Mouse (Mus musculus): ENCODE results near the gene 1700018B08Rik.

The 1700018B08Rik gene

DNA sequence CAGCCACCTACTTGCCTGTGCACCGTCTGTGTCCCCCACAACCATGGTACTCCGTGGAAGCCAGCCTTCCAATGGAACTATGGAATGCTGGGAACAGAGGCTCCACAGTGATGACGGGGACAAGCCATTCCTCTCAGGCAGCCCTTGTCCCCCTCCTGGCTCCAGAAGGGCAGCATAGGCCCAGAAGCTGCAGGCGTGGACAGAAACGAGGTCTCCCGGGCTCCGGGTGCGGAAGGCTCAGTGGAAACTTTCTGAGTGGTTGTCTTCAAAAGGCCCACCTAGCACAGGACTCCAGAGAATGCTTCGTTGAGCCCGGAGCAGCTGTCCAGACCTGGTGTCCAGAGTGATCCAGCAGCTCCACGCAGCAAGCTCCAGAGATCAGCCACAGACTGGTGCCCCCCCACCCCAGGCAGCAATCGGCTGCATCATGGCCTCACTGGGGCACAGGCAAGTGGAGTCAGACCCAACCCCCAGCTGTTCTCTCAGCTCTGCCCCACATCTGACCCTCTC lies at the start of gene 1700018B08Rik:
Gene 1700018B08Rik (minus strand): TSS at position 45 of the 510 bp plus-strand sequence.
- no peak for DNase-seq (ENCODE audit: extremely low read depth, insufficient read length, low spot score)

DNA sequence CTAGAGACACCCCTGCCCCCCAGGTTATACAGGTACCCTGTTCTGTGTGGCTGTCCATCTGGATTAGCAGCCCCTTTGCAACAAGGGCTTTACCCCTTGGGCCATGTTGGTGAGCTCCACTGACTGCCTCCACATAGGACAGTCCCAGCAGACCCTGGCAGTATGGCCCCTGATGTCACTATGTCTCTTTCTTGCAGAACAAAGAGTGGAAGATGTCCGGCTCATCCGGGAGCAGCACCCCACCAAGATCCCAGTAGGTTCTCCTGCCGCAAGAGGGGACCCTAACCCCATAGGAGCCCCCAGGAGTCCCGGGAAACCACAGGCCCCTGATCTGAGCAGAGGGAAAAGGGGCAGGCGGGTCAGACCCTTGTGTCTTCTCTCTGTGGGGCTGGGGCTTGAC lies 49.2 kb upstream of the 1700018B08Rik start:
- DNase-seq (ENCODE audit: extremely low read depth, insufficient read length, low spot score): no peak

DNA sequence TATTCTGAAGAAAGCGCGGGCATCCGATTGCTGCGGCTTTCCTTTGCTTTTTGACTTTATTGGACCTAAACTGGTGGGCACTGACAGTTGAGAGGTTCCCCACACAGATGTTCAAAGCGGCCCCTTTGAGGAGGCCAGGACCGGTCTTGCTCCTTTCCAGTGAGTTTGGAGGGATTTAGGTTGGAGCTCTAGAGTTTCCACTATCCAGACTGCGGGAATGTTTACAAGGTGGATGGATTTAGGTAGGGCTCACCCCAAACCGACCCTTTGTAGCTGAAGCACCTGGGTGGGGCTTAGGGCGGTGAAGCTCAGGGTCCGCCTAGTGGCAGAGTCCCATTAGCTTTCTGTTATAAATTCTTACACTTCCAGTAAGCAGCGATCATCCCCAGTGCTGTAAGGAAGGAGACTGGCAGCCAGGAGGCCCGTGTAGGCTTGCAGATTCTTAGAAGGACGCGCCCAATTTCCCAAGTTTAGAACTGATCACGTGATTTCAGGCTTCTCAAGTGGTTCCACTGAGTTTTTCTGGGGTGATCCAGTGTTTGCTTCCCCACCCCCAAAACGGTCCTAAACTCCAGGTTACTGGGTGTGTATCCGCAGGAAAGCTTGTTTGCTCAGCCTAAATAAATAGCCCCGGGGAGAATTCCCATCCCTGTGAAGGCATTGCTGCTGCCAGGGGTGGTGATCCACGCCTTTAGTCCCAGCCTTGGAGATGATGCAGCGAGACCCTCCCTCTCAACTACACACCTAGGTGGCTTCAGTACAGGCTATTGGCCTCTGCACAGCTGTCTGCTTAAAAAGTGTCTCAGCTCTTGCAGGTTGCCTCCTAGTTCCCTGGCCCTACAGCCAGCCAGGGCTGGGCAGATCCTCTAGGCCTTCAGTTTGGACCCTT lies 47.3 kb upstream of the 1700018B08Rik start:
- DNase-seq (ENCODE audit: extremely low read depth, insufficient read length, low spot score): peak; percentile 46

DNA sequence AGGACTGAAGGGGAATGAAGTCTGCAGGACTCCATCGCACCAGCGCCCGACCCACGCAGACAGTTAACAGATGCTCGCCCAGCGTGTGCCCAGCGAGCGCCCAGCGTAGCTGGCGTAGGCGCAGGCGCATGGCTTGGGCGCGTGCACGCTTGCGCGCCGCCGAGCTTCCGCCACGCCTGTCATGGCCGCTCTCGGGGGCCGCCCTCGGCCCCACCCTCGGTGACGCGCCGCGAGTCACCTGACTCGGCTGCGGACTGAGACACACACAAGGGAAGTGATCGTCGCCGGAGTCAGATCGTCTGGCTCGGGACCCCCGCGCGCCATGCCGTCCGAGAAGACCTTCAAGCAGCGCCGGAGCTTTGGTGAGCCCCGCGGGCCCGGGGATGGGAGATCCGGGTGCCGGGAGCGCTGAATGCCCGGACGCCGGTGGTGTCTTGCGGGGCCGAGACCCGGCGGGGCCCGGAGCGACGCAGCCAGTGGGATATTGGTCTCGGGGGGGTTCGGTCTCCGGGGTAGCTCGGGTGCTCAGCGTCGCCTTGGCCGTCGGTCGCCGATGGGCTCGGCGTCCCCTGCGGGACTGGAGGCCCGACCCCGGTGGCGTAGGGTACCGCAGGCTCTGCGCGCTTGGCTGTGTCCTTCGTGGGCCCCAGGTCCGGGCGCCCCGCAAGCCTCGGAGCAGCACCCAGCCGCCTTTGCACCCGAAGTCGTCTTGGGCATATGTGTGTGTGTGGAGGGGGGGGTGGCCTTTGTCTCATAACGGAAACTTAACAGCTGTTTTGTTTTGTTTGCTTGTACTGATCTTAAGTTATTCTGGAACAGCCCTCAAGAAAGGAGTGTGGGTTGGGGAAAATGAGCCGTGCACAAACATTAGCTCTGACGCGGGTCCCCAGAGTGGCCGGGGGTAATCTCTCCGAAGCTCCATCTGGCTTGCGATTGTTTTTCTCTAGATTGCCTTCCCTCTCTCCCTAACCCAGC lies 46.4 kb upstream of the 1700018B08Rik start, which contains the start of gene Map1lc3b:
Gene Map1lc3b (plus strand): TSS at position 159 of the 975 bp plus-strand sequence.
- peak; percentile 94 for DNase-seq (ENCODE audit: extremely low read depth, insufficient read length, low spot score)

DNA sequence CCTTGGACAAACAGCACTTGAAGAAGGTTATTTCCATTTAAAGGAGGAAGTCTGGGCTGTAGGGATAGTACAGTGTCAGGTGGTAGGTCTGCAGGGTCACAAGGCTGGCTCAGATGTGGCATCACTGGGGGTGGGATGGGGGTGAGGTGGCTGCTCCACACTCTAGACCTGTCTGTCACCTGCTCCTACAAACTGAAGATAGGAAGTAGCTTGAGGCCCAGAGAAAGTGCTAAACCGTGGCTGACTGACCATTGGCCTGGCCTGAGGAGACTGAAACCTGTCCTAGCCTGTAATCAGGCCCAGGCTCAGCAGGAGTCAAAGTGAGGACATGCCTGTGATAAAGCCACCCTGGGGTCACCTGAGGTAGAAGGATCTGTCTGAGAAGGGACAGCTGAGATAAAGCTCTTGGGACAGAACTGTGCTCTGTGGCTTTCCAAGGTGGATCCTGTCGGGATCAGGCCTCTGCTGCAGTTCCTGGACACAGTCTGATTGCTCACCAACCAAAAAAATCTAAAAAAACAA lies 45.1 kb upstream of the 1700018B08Rik start:
- DNase-seq (ENCODE audit: extremely low read depth, insufficient read length, low spot score): no peak

DNA sequence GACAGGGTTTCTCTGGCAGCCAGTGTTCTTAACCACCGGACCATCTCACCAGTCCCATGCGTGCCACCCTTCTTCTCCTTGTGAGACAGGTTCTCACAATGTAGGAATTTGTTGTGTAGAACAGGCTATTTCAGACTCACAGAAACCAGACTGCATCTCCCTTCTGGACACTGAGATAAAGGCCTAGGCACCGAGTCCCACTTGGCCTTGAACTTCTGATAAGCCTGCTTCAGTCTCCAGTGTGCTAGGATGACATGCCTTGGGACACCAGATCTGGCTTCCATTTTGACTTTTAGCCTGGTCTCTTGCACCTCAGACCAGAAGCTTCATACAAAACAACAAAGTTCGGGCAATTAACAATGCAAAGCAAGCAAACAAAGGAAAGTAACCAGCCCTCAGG lies 44.6 kb upstream of the 1700018B08Rik start:
- DNase-seq (ENCODE audit: extremely low read depth, insufficient read length, low spot score): no peak

DNA sequence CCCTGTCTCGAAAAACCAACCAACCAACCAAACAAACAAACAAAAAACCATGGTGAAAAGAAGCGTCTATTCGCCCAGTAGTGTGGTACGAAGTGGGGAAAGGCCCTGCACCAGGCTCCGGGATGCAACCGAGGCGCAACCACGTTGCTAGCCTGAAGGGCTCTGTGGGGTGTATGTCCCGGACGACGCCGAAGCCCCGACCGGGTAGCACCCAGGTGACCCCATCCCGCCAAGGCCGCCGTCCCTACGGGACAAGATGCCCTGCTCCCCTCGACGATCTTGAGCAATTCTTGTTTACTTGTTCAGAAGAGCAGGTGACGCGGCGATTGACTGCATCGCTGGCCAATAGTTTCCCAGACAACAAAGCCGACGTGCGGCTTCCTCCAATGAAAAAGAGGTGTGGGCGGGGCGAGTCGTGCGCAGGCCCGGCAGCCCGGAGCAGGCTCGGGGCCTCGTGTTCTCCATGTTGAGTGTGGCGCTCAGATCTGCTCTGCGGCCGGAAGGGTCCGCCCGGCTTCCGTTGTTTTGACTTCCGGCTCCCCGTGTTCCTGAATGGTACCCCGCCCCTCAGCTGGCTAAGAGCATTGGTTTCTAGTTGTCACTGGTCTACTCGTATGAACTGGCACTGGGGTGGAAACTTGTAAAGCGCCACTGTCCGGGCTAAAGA lies 41.2 kb upstream of the 1700018B08Rik start:
- DNase-seq (ENCODE audit: extremely low read depth, insufficient read length, low spot score): peak; percentile 99

DNA sequence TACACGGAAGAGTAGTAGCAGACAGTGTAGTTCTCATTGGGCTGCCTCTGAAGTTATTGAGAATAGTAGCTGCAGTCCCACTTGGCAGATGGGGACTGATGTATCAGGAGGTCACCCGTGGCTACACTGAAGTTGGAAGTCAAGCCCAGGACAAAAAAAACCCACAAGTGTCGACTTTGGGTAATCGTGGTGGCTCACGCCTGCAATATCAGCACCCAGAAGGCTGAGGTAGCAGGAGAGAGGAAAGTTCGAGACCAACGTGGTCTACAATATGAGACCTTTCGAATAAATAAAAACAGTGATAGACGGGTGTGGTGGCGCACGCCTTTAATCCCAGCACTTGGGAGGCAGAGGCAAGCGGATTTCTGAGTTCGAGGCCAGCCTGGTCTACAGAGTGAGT lies 40.6 kb upstream of the 1700018B08Rik start:
- no peak for DNase-seq (ENCODE audit: extremely low read depth, insufficient read length, low spot score)

DNA sequence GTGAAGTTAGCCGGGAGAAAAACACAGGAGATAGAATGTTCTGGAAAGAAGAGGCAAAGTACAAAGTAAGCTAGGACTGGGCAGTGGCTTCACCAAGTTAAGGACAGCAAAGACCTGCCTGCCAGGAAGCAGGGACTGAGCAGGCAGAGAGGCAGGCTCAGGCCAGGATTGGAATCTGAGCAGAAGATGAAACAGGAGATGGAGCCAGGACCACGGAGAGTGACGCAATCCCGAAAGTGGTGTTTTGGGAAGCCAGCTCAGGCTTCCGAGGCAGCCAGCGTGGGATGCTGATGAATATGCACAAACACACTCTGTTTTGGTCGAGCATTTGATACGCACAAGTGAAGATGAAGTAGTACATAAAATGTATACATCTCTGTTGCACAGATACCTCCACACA lies 39.5 kb upstream of the 1700018B08Rik start:
- no peak for DNase-seq (ENCODE audit: extremely low read depth, insufficient read length, low spot score)

DNA sequence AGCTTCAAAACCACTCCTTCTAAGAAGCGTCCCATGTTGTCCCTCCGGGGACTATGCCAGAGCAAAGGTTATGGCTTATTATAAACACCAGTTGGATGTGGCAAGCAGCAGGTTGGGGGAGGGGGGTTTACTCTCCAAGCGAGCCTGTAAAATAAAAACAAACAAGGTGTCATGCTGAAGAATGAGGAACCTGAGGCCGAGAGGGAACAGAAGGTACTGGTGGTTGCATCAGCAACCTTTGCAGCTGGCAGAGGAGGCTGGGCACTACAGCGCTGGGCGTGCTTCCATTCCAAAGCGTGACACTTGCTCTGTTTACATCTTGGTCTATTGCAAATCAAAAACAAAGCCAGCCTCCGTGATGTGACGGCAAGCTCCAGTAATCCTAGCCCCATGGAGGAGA lies 36.3 kb upstream of the 1700018B08Rik start:
- DNase-seq (ENCODE audit: extremely low read depth, insufficient read length, low spot score): peak; percentile 43

DNA sequence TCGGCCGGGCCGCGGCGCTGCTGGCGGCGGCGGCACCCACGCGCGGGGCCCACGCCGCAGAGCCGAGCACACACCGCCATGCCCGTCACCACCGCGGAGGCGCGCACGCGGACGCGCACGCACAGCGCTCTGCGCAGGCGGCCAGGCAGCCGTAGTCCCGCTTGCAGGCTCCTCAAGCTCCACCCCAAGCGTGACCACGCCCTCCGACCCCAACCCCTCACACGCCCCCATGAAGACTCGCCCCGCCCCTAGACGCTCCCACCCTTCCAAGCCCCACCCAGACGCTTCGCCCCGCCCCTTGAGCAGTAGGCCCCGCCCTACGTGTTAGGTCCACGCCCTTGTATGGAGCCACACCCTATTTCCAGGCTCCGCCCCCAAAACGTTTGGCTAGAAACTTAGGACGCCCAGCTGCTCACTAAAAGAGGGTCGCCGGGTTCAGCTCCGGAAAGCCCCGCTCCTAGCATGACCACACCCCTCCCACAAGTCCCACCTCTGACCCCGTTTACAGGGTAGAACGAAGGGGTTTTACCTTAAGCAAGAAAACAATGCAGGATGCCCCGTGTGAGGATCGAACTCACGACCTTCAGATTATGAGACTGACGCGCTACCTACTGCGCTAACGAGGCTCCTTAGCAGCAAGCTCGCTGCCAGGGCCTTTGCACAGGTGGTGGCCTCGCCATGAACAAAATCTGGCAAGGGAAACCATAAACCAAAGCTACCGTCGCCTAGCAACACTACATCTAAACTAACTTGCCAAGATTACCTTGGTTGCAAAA lies 34.7 kb upstream of the 1700018B08Rik start, which contains the start of gene Fbxo31:
Gene Fbxo31 (minus strand): TSS at position 131 of the 776 bp plus-strand sequence.
- peak; percentile 84 for DNase-seq (ENCODE audit: extremely low read depth, insufficient read length, low spot score)

DNA sequence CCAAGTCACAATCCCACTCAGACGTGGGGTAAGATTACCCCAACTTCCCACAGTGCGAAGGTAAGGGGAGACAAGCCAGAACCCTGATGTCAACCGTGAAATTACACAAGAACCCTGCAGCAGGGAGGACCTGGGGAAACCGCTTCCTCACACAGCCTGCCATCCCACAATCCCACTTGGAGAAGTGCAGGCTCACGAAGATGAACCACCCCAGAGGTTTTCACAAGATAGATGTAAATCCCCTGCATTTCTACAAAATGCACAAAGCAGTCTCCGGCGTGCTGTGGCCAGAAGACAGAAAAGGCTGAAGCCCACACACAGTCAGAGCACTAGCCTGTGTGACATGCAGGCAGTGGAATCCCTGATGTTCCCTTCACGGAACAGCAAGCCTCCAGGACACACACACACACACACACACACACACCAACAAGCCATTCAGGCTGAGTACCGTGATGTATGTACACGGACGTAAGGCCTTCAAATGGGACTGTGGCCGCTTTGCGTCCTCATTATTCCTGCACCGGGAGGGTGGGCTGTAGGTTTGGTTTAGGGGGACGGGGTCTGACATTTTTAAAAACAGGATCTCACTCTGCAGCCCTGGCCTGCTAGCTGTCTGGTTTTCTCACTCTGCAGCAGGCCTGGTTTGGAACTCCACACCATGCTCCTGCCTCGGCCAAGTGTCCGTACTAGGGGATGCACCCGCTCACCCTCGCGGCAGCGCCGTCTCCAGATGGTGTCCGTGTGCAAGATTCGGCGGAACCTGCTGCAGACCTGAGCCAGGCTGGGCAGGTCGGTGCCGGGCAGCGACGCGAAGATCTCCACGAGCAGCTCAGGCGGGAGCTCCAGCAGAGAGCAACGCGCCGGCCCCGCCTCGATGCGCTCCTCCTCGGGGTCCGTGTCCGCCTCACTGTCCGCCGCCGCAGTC lies 33.9 kb upstream of the 1700018B08Rik start:
- no peak for DNase-seq (ENCODE audit: extremely low read depth, insufficient read length, low spot score)

DNA sequence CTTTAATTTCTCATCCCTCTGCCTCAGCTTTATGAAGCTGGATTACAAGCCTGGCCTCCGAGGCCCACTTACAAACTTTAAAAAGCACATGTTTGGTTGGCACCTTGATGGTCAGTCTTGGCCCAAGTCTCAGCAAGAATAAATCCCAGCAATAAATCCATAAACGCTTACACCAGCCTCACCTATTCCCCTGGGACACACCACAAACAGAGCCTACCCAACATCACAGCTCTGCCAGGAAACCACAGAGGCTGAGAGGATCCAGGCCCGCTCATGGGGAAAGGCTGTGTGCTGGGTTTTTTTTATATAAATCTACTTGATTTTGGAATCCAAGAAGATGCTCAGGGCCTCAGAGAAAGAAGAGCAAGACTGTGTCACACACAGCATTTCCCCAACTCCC lies 31.5 kb upstream of the 1700018B08Rik start:
- peak; percentile 62 for DNase-seq (ENCODE audit: extremely low read depth, insufficient read length, low spot score)

DNA sequence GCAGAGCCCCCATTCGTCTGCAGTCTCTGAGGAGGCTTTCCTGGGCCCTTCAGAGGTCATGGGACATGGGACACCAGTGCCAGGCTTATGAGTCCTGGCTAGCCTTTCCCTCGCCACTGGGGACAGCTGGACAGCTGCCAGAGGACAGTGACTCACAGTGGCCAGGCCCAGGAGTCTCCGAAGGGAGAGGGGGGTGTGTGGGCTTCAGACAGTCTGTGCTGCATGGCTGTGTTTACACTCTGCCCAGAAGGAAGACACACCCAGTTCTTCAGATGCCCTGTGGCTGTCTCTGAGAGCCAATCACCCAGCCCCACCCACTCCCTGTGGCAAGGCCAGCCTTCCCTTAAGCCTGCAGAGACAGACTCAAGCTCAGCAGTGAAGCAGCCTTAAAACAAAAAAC lies 29.2 kb upstream of the 1700018B08Rik start:
- DNase-seq (ENCODE audit: extremely low read depth, insufficient read length, low spot score): peak; percentile 95

DNA sequence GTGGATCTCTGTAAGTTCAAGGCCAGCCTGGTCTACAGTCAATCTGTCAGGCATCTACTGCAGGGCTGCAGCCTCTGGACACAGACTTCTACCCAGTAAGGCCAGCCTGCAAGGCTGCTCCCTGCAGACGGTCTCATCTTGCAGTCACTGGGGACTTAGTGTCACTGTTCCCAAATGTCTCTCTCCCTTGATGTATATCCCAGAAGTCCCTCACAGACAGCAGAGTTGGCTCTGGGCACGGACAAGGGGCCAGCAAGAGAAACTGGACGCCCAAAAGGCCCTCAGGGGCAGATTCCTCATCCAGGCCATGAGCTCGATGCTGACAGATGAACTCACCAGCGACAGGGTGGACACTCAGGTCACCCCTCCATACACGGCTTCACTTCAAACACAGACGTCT lies 28.0 kb upstream of the 1700018B08Rik start:
- no peak for DNase-seq (ENCODE audit: extremely low read depth, insufficient read length, low spot score)

DNA sequence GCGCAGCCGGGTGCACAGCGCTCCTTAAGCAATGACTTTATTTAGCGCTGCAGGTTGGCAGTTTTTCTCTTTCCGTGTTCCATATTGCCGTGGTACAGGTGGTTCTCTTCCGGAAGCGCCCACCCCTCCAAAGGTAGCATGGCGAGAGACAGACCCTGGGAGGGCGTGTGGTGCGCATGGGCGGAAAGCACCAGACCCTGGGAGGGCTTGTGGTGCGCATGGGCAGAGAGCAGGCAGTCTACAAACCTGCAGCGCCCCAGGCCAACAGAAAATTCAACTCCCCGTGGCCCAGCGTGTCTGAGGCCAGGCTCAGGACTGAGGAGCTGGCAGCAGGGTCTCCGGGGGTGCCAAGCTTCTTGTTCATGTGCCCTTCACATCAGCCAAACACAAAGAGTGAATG lies 26.7 kb upstream of the 1700018B08Rik start:
- no peak for DNase-seq (ENCODE audit: extremely low read depth, insufficient read length, low spot score)

DNA sequence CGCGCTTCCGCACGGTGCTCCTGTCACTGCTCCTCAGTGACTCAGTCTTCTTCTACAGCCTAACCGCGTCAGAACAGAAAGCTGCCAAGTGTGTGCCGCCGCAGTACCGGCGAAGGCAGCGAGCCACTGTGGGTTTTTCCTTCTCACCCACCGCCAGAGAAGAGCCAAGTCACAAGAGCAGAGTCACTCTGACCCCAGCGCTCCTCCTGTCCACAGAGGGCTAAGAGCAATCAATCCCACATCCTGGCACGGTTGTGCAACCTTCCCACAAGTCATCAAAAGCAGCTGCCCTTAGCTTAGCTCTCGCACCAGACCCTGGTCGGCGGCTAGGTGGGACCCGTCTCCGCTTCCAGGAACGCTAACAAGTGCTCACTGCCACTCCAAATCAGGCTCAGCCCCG lies 26.2 kb upstream of the 1700018B08Rik start:
- peak; percentile 94 for DNase-seq (ENCODE audit: extremely low read depth, insufficient read length, low spot score)

DNA sequence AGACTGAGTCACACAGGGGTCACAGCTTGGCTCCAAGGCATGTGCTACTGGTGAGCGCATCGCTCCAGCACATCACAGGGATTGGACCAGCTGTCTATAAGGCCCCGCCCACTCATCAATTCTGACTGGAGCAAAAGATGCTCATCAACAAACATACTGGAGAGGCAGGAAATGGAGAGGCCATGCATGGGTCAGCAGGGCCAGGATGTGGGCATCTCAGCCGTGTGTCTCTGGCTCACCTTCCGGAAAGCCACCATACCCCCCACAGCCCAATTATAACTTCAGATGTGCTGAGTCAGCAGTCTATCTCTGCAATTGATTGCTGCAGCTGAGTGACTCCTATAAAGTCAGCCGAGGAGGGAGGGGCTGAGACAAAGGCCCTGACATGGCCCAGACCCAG lies 24.2 kb upstream of the 1700018B08Rik start:
- DNase-seq (ENCODE audit: extremely low read depth, insufficient read length, low spot score): peak; percentile 56

Measured in 3134 (cell line).